Mouse (Mus musculus): Measurements from ENCODE around the gene Spata16.

The Spata16 gene

GRCm38 (mm10) chr3:26979603-26980002, 342.2 kb downstream of the Spata16 start:
- no peak for DNase-seq

- no peak for DNase-seq
Measured at GRCm38 (mm10) chr3:26980371-26980770, 343.0 kb downstream of the Spata16 start.

DNA sequence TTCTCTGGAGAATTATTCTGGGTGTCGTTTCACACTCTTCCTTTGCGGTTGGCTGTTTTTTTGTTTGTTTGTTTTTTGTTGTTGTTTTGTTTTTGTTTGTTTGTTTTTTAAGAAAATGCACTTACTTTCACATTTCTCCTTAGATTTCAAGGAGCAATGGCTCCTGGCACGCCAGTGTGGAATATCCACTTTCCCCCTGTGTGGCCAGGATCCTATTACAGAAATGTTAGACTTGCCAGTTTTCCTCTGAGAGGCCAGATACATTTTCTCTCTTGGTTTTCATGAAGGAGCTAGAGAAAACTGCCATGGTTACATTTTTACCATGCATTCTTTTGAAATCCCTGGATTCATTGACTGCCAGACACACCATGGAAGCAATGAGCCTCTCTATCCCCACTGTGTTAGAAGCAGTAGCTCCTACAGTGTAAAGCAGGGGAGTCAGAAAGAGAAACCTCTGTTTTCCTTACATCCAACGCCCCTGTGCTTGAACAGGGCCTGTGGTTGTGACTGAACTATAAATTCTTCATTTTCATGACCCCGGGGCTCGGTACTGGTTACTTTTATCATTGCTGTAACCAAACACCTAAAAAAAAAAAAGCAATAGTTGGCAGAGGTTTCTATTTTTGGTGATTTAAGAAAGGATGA, 344.7 kb downstream of the Spata16 start:
- DNase-seq: no peak

DNA sequence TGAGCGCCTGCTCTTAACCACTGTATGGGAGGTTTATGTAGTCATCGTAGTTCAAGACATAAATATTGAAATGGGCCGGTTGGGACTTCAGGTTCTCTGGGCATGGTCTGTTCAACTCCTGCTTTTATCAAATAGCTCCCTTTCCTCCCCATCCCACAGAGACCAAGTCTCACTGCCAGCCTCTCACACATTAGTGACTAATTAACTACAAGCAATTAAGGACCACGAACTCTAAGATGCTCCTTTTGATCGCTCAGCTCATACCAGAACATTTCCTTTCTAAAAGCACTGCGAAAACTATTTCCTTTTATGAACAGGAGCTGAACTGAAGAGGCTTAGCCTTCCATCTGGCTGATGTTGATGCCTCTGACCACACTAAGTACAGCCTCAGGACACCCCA, 346.3 kb downstream of the Spata16 start:
- DNase-seq: no peak

- DNase-seq: no peak
Measured at GRCm38 (mm10) chr3:27006844-27007243, 369.4 kb downstream of the Spata16 start.

GRCm38 (mm10) chr3:27027957-27028356, 390.5 kb downstream of the Spata16 start:
- DNase-seq: no peak

DNA sequence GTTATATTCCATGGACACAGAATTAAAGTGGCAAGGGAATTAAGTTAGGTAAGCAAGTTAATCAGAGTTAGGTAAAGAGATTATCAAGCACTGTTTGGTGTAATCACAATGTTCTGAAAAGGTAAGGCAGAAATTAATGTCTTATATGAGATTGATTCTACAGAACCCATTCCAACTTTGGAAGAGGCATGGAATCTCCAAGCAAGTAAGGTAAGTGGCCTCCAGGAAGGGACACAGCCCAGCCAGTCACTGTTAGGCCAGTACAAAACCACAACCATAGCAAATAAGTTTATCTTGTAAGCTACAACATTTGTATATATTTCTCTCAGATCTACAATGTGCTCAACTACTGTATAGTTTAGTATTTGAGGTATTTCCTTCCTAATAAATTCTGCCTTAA, 391.1 kb downstream of the Spata16 start:
- no peak for DNase-seq

DNA sequence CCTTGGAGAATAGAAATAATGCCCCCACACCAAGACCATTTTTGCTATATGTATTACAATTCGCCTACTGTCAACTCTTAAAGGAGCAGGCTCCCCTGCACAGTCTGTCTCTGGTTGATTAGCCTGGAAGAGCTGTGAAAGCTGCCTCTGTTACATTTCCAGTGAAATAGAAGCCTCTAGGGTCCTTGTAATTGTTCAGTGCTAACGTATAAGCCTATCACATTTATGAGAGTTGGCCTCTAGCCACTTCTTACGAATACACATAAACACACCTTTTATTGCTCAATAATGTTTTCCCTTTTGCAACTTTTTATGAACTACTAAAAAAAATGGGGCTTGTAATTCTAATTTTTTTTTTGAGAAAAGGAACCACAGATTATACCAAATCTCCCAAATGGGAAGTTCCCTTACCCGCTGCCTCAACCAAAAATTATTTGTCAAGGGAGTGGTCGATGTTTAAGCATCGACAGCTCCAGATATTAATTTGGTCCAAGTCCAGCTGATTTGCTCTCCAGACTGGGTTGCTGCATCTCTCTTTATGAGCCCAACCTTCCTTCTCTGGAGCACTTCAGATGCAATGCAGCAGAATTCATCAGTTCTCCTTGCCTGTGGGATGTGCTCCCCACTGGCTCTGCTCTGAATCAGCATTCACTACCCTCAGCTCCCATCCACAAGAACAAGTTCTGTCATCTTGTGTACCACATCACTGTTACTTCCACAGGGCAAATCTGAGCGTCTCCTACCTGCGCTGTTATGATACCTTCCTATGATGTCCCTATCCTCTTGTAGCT, 392.8 kb downstream of the Spata16 start:
- no peak for DNase-seq
